Comparison of ENCODE assay signal across 19 mouse cellular contexts in genomic region chr4:22492601-22493152, GRCm38 (mm10). TPM values are rescaled to one million over a fixed set of nuclear protein-coding genes. Genes with fewer than 3 reads are reported as not detected.
A peak's percentile ranks its signal among the peaks of the same experiment; 100 is the strongest.
DNase-seq lines count a peak whose midpoint lies in the region; ATAC-seq and TF ChIP-seq lines count a peak whose summit lies in the region.
"Had no signal": no experiment of that assay in that cellular context is flagged by ENCODE, and none has a peak within 500 bp of the region (broad histone marks: within the 10 kb centered on the region; RNA-seq: fewer than 3 reads in every experiment).

No protein-coding gene starts in this region.

- no peaks in the 10 kb centered on the region for H3K9me3 ChIP-seq in hindbrain, embryonic 12.5 days (replicated peaks)
- H3K9me3 ChIP-seq in midbrain, embryonic 15.5 days = no peaks in the 10 kb centered on the region
- no peaks in the 10 kb centered on the region for H3K9me3 ChIP-seq in intestine, embryonic 16.5 days (ENCODE audit: control insufficient read depth, low read length)
- H3K9me3 ChIP-seq: embryonic facial prominence, embryonic 13.5 days; limb, embryonic 12.5 days; liver, embryonic 15.5 days had no signal

- H3K9ac ChIP-seq in hindbrain, embryonic 12.5 days = no peak overlapping the region
- H3K9ac ChIP-seq in midbrain, embryonic 15.5 days = no peak overlapping the region
- H3K9ac ChIP-seq in intestine, embryonic 16.5 days (ENCODE audit: low read depth, low read length) = no peak overlapping the region
- H3K9ac ChIP-seq: embryonic facial prominence, embryonic 13.5 days; limb, embryonic 12.5 days; liver, embryonic 15.5 days had no signal

- 0% methylated on average over 4 of the region's 4 CpGs for WGBS in hindbrain, embryonic 12.5 days
- 11% methylated on average over 4 of the region's 4 CpGs for WGBS in midbrain, embryonic 15.5 days
- 6% methylated on average over 4 of the region's 4 CpGs for WGBS in intestine, embryonic 16.5 days

- no peaks in the 10 kb centered on the region for H3K36me3 ChIP-seq in hindbrain, embryonic 12.5 days
- no peaks in the 10 kb centered on the region for H3K36me3 ChIP-seq in midbrain, embryonic 15.5 days (replicated peaks)
- H3K36me3 ChIP-seq in intestine, embryonic 16.5 days (ENCODE audit: control insufficient read depth, insufficient read depth, low read length) = no peaks in the 10 kb centered on the region
- H3K36me3 ChIP-seq: embryonic facial prominence, embryonic 13.5 days; limb, embryonic 12.5 days; liver, embryonic 15.5 days had no signal

- peaks cover 21% of the 10 kb centered on the region for H3K4me1 ChIP-seq in hindbrain, embryonic 12.5 days
- peaks cover 37% of the 10 kb centered on the region for H3K4me1 ChIP-seq in midbrain, embryonic 15.5 days
- H3K4me1 ChIP-seq in intestine, embryonic 16.5 days (ENCODE audit: control insufficient read depth, insufficient read depth, low read length) = peaks cover 21% of the 10 kb centered on the region

- H3K4me2 ChIP-seq in hindbrain, embryonic 12.5 days (replicated peaks) = peak overlapping the region; percentile 89
- peak overlapping the region; percentile 97 for H3K4me2 ChIP-seq in midbrain, embryonic 15.5 days
- H3K4me2 ChIP-seq in intestine, embryonic 16.5 days (ENCODE audit: low read depth, low read length) = no peak overlapping the region
- H3K4me2 ChIP-seq: embryonic facial prominence, embryonic 13.5 days; limb, embryonic 12.5 days; liver, embryonic 15.5 days had no signal

- H3K4me3 ChIP-seq in layer of hippocampus, adult 2 months = no peak overlapping the region
- no peak overlapping the region for H3K4me3 ChIP-seq in hindbrain, embryonic 12.5 days
- H3K4me3 ChIP-seq in midbrain, embryonic 15.5 days = no peak overlapping the region; the same call in 1 of the 2 replicates
- H3K4me3 ChIP-seq in intestine, embryonic 16.5 days (ENCODE audit: low read length) = no peak overlapping the region
- H3K4me3 ChIP-seq: embryonic facial prominence, embryonic 13.5 days; liver, embryonic 15.5 days had no signal

- peaks cover 9% of the 10 kb centered on the region for H3K27me3 ChIP-seq in hindbrain, embryonic 12.5 days
- no peaks in the 10 kb centered on the region for H3K27me3 ChIP-seq in midbrain, embryonic 15.5 days (replicated peaks)
- H3K27me3 ChIP-seq in intestine, embryonic 16.5 days (replicated peaks; ENCODE audit: control insufficient read depth, insufficient read depth, low read length) = peaks cover 74% of the 10 kb centered on the region

- TF ChIP-seq CTCF in layer of hippocampus, adult 2 months (conservative IDR thresholded peaks at IDR 0.05) = no peak

- ATAC-seq in hindbrain, embryonic 12.5 days (ENCODE audit: low FRiP score) = no peak
- no peak for ATAC-seq in midbrain, embryonic 15.5 days (replicated peaks)
- no peak for ATAC-seq in intestine, embryonic 16.5 days

- DNase-seq in layer of hippocampus, adult 2 months (ENCODE audit: low spot score in 2 of 2) = no peak
- no peak for DNase-seq in layer of hippocampus, postnatal 36 days
- DNase-seq in gastrocnemius, postnatal 10 days = no peak
- DNase-seq in ovary, postnatal 36 days (ENCODE audit: low spot score) = no peak
- no peak for DNase-seq in frontal cortex, postnatal 36 days (ENCODE audit: low spot score in 2 of 2)
- DNase-seq: adrenal gland, adult 2 months; cerebellum, adult 9-10 months; kidney, postnatal 25 days; right cerebral cortex, postnatal 4 days; thymus, postnatal 25 days had no signal

- H3K27ac ChIP-seq in layer of hippocampus, adult 2 months = peak overlapping the region; percentile 86
- H3K27ac ChIP-seq in hindbrain, embryonic 12.5 days = peak overlapping the region; percentile 100
- H3K27ac ChIP-seq in midbrain, embryonic 15.5 days = peak overlapping the region; percentile 97
- H3K27ac ChIP-seq in intestine, embryonic 16.5 days (ENCODE audit: low read length) = no peak overlapping the region
- H3K27ac ChIP-seq: embryonic facial prominence, embryonic 13.5 days; limb, embryonic 12.5 days; liver, embryonic 15.5 days had no signal

RNA-seq across cellular contexts. Expression of gene Pou3f2, which starts 4.5 kb away (rescaled TPM):
- total RNA-seq in layer of hippocampus, adult 2 months (2021) = 1 to 10 TPM; 9.6 to 10.0 TPM
- total RNA-seq in layer of hippocampus, postnatal 36 days (2021) = 10 to 100 TPM in 1 of 2 experiments, 1 to 10 TPM in 1; 9.7 to 10.4 TPM
- polyA plus RNA-seq in hindbrain, embryonic 12.5 days (2016; fragmentation: Nextera tagmentation; extraction: Ambion mirVana) = 39.0 and 39.6 TPM in 2 replicates
- 43.0 and 44.0 TPM in 2 replicates for polyA plus RNA-seq in midbrain, embryonic 15.5 days (2015; fragmentation: Nextera tagmentation; extraction: Ambion mirVana)
- total RNA-seq in gastrocnemius, postnatal 10 days (2021) = under 1 TPM; 0.14 to 0.18 TPM
- not detected in 2 replicates for polyA plus RNA-seq in intestine, embryonic 16.5 days (2015; fragmentation: Nextera tagmentation; extraction: Ambion mirVana)
- total RNA-seq: granulocyte monocyte progenitor cell, adult 5-6 weeks had no signal
- polyA plus RNA-seq: adrenal gland, adult 2 months; heart, postnatal 0 days; intestine, embryonic 14.5 days had no signal

Comparison
In these comparisons a context has a peak if more than half of its experiments do, and no peak if none do; other contexts are left out.
1. RNA of gene Pou3f2, which starts 4.5 kb away (total RNA-seq): 9.7 to 10.4 TPM in layer of hippocampus, postnatal 36 days and 9.6 to 10.0 TPM in layer of hippocampus, adult 2 months; 0.14 to 0.18 TPM in gastrocnemius, postnatal 10 days; every median in the first group is over 4 times any median in the second.